Mouse (Mus musculus) fat pad, adult 2 months (tissue): Measurements from ENCODE around the gene Cd70.

Source experiments
- DNase-seq: peaks from one replicate; pipeline ENCODE4 v3.0.0-alpha.2; 2011; ENCODE audit warnings: low read depth, low spot score; ENCODE audit errors: extremely low read depth

The Cd70 gene

DNA sequence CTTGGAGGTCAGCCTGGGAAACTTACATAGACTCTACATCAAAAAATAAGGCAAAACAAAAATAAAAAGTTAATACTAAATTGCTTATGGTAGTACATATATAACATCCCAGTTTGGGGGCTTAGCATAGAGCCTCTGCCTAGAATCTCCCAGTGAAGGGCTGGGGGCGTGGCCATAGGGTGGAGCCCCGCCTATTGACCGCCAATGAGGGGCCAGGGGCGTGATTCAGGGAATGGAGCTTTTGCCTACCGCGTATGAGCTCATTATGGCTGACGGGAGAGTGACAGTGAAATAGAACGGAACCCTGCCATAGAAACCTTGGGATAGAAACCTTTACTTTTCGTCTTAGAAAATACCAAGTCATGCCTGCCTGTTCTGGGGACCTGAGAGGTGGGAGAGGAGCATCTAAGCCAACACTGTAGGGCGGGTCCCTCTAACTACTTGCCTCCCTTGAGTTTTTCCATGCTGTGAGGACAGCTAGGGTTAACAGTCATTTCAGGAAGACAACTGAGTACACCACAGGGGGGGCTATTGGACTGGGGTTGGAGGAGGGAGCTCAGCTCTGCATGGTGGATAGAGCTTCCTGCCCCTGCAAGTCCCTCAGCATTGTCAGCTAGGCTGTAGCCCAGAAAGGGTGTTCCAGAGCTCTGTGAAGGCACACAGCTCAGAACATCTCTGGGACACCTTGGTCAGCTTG is 49.8 kb downstream of the Cd70 start:
- DNase-seq, result no peak

GRCm38 (mm10) chr17:57098321-57098720 is 51.3 kb downstream of the Cd70 start:
- DNase-seq, result no peak

DNA sequence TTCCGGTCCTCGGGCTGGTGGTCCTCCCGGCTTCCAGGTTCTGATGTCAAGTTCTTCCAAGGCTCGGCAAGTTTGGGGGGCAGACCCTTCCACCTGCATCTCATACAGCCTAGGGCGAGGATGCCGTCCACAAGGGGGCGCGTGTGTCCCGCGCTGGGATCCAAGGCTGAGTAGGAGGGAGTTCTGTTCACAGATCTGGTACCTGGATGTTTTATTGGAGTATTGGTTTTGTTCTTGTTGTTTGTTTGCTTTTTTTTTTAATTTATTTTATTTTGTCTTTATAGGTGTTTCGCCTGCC is 53.0 kb downstream of the Cd70 start:
- no peak for DNase-seq
